ENCODE assay signal across 8 mouse cellular contexts in genomic region chr8:105254966-105255350, GRCm38 (mm10). TPM values are rescaled to one million over a fixed set of nuclear protein-coding genes. Genes with fewer than 3 reads are reported as not detected.
DNase-seq lines count a peak whose midpoint lies in the region; ATAC-seq lines count a peak whose summit lies in the region.

Gene B3gnt9, minus strand, starts transcription at chr8:105255153.

- peaks cover 59% of the 10 kb centered on the region for H3K27me3 ChIP-seq in forebrain, embryonic 12.5 days
- peaks cover 51% of the 10 kb centered on the region for H3K27me3 ChIP-seq in limb, embryonic 10.5 days (ENCODE audit: low read depth, poor library complexity, severe bottlenecking)
- H3K27me3 ChIP-seq in stomach, embryonic 16.5 days (ENCODE audit: control insufficient read depth, insufficient read depth, low read length) = peaks cover 10% of the 10 kb centered on the region

- no peak within 1 kb of the TSS for H3K27ac ChIP-seq in forebrain, embryonic 12.5 days
- H3K27ac ChIP-seq in limb, embryonic 10.5 days = peak within 1 kb of the TSS; percentile 85
- H3K27ac ChIP-seq in stomach, embryonic 16.5 days (ENCODE audit: low read length) = peak within 1 kb of the TSS; percentile 92

- intact Hi-C loops in heart, postnatal 36 days (cut with DNase I) = loop anchor here (5.0 kb wide), 1 partner anchor 98 kb away; no protein-coding TSS in a partner anchor

- 2% methylated on average over 13 of the region's 14 CpGs for WGBS in forebrain, embryonic 12.5 days
- under 1% methylated on average over 14 of the region's 14 CpGs for WGBS in limb, embryonic 10.5 days
- WGBS in stomach, embryonic 16.5 days = 2% methylated on average over 14 of the region's 14 CpGs

- H3K9me3 ChIP-seq in forebrain, embryonic 12.5 days = no peaks in the 10 kb centered on the region
- no peaks in the 10 kb centered on the region for H3K9me3 ChIP-seq in limb, embryonic 10.5 days (replicated peaks)
- H3K9me3 ChIP-seq in stomach, embryonic 16.5 days (replicated peaks; ENCODE audit: control insufficient read depth, low read length) = no peaks in the 10 kb centered on the region

- peak; percentile 38 for ATAC-seq in activated CD4-positive, CD25-positive, alpha-beta regulatory T cell, adult 4 months
- ATAC-seq in forebrain, embryonic 12.5 days (ENCODE audit: low FRiP score) = no peak
- ATAC-seq in megakaryocyte-erythroid progenitor cell, adult 5-6 weeks (replicated peaks; ENCODE audit: low FRiP score, low TSS enrichment, poor library complexity, severe bottlenecking) = peak; percentile 72
- ATAC-seq in stomach, embryonic 16.5 days (ENCODE audit: insufficient read depth, low FRiP score) = peak; percentile 75
- no peak for ATAC-seq in monocyte, adult 5-6 weeks (replicated peaks; ENCODE audit: insufficient number of reproducible peaks, low FRiP score, low TSS enrichment, poor library complexity, severe bottlenecking)

- peak within 1 kb of the TSS; percentile 98 for H3K4me2 ChIP-seq in forebrain, embryonic 12.5 days
- H3K4me2 ChIP-seq in stomach, embryonic 16.5 days (ENCODE audit: low read depth, low read length) = peak within 1 kb of the TSS; percentile 98

- H3K9ac ChIP-seq in forebrain, embryonic 12.5 days = peak within 1 kb of the TSS; percentile 67
- peak within 1 kb of the TSS; percentile 82 for H3K9ac ChIP-seq in stomach, embryonic 16.5 days (ENCODE audit: low read length)

- peak; percentile 40 to 54 for DNase-seq in CD8-positive naive resting alpha-beta T cell, adult 2 months (ENCODE audit: low read depth in 2 of 2, low spot score in 2 of 2)
- DNase-seq in heart, postnatal 36 days = peak; percentile 73 to 82
- DNase-seq in limb, embryonic 10.5 days (ENCODE audit: low spot score) = peak; percentile 77

- H3K4me1 ChIP-seq in forebrain, embryonic 12.5 days = peaks cover 30% of the 10 kb centered on the region
- peaks cover 40% of the 10 kb centered on the region for H3K4me1 ChIP-seq in limb, embryonic 10.5 days
- peaks cover 30% of the 10 kb centered on the region for H3K4me1 ChIP-seq in stomach, embryonic 16.5 days (ENCODE audit: control insufficient read depth, insufficient read depth, low read length)

- peak within 1 kb of the TSS; percentile 60 for H3K4me3 ChIP-seq in forebrain, embryonic 12.5 days (replicated peaks)
- peak within 1 kb of the TSS; percentile 63 for H3K4me3 ChIP-seq in limb, embryonic 10.5 days
- peak within 1 kb of the TSS; percentile 72 for H3K4me3 ChIP-seq in stomach, embryonic 16.5 days (replicated peaks; ENCODE audit: low read length)

- peaks cover 24% of the 10 kb centered on the region for H3K36me3 ChIP-seq in forebrain, embryonic 12.5 days (replicated peaks)
- peaks cover 38% of the 10 kb centered on the region for H3K36me3 ChIP-seq in limb, embryonic 10.5 days
- H3K36me3 ChIP-seq in stomach, embryonic 16.5 days (ENCODE audit: control insufficient read depth, insufficient read depth, low read length) = peaks cover 6% of the 10 kb centered on the region; the same call in 1 of the 2 replicates

RNA-seq across cellular contexts. Expression of gene B3gnt9, which starts in this region (rescaled TPM):
- under 1 TPM; 0.42 to 0.62 TPM for polyA plus RNA-seq in activated CD4-positive, CD25-positive, alpha-beta regulatory T cell, adult 4 months (2017; shearing (Covaris generic))
- 3.3 and 4.5 TPM in 2 replicates for polyA plus RNA-seq in forebrain, embryonic 12.5 days (2016; fragmentation: Nextera tagmentation; extraction: Ambion mirVana)
- total RNA-seq in heart, postnatal 36 days (2021) = 1 to 10 TPM; 4.4 to 5.7 TPM
- polyA plus RNA-seq in limb, embryonic 10.5 days (2016; fragmentation: Nextera tagmentation; extraction: Ambion mirVana) = 1.4 and 1.7 TPM in 2 replicates
- 1.4 and 2.6 TPM in 2 replicates for total RNA-seq in megakaryocyte-erythroid progenitor cell, adult 5-6 weeks (2014; fragmentation: Nextera tagmentation)
- 0.23 TPM in 1 of 2 replicates, not detected in the other for total RNA-seq in megakaryocyte-erythroid progenitor cell, adult 5-6 weeks (2017)
- 21.4 and 21.6 TPM in 2 replicates for polyA plus RNA-seq in stomach, embryonic 16.5 days (2015; fragmentation: Nextera tagmentation; extraction: Ambion mirVana)
- total RNA-seq in monocyte, adult 5-6 weeks (2017) = 0.29 TPM in 1 of 3 replicates, not detected in the others

Comparison
In these comparisons a context has a peak if more than half of its experiments do, and no peak if none do; other contexts are left out.
1. Peak in ATAC-seq in activated CD4-positive, CD25-positive, alpha-beta regulatory T cell, adult 4 months; RNA of the gene not detected or under 1 TPM.
2. ATAC-seq: peak in megakaryocyte-erythroid progenitor cell, adult 5-6 weeks (single experiment) and stomach, embryonic 16.5 days (single experiment); none in forebrain, embryonic 12.5 days (single experiment) and monocyte, adult 5-6 weeks (single experiment).
3. Peak in every context shown above with its lines, with median percentiles within 50 percentile points of each other: DNase-seq and H3K4me3 ChIP-seq.